Comparison of ENCODE assay signal across 26 mouse cellular contexts in the genomic region with DNA sequence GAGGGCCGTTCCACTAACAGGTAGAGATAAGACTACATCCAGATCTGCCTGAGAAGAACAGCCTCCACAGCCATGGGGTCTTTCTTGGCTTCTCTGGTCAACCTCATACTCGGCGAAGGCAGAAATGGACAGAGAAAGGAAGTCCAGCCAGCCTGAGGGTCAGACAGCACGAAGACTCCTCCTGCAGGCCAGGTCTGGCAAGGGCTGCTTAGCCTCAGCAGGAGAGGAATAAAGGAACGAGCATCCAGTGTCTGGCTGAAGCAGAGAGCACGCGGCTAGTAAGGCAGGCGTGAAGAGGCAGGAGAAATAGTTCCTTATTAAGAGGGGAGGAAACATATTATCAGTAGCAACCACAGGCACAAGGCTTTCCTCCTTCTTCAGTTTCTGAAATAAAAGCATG. TPM values are rescaled to one million over a fixed set of nuclear protein-coding genes. Genes with fewer than 3 reads are reported as not detected.
"Had no signal": no experiment of that assay in that cellular context is flagged by ENCODE, and none has a peak within 500 bp of the region (broad histone marks: within the 10 kb centered on the region; RNA-seq: fewer than 3 reads in every experiment).

No protein-coding gene starts in this region.

- DNase-seq: kidney, adult 2 months; kidney, postnatal 10 days; kidney, postnatal 4 days; layer of hippocampus, postnatal 36 days; liver, embryonic 13.5 days; lung, adult 2 months; lung, postnatal 14 days; lung, postnatal 4 days; retina, postnatal 1 day; right cerebral cortex, postnatal 25 days; spleen, adult 18-20 months; thymus, postnatal 25 days had no signal

- H3K27me3 ChIP-seq: liver, embryonic 13.5 days; midbrain, embryonic 12.5 days; midbrain, embryonic 15.5 days; neural tube, embryonic 13.5 days; stomach, embryonic 15.5 days had no signal

- H3K27ac ChIP-seq: left cerebral cortex, adult 2 months; liver, embryonic 13.5 days; midbrain, embryonic 12.5 days; midbrain, embryonic 15.5 days; neural tube, embryonic 13.5 days; stomach, embryonic 15.5 days had no signal

- H3K4me3 ChIP-seq: left cerebral cortex, adult 2 months; liver, embryonic 13.5 days; midbrain, embryonic 12.5 days; midbrain, embryonic 15.5 days; myocyte; neural tube, embryonic 13.5 days; stomach, embryonic 15.5 days had no signal

- H3K9ac ChIP-seq: liver, embryonic 13.5 days; midbrain, embryonic 12.5 days; midbrain, embryonic 15.5 days; neural tube, embryonic 13.5 days; stomach, embryonic 15.5 days had no signal

- ATAC-seq: midbrain, embryonic 15.5 days had no signal

- H3K36me3 ChIP-seq: liver, embryonic 13.5 days; midbrain, embryonic 12.5 days; stomach, embryonic 15.5 days had no signal

- H3K9me3 ChIP-seq: liver, embryonic 13.5 days; midbrain, embryonic 12.5 days; midbrain, embryonic 15.5 days; neural tube, embryonic 13.5 days; stomach, embryonic 15.5 days had no signal

- H3K4me2 ChIP-seq: liver, embryonic 13.5 days; midbrain, embryonic 12.5 days; midbrain, embryonic 15.5 days; neural tube, embryonic 13.5 days; stomach, embryonic 15.5 days had no signal

RNA-seq across cellular contexts. Expression of a gene that starts 16.2 kb away (rescaled TPM):
- total RNA-seq: megakaryocyte-erythroid progenitor cell, adult 5-6 weeks had no signal
- polyA plus RNA-seq: liver, adult 2 months had no signal

RNA-seq across cellular contexts. Expression of a gene that starts 49.2 kb away (rescaled TPM):
- total RNA-seq: left cerebral cortex, adult 2 months; liver, adult 2 months; megakaryocyte-erythroid progenitor cell, adult 5-6 weeks; monocyte, adult 5-6 weeks; neutrophil, adult 5-6 weeks had no signal
- polyA plus RNA-seq: kidney, adult 2 months; kidney, embryonic 14.5 days; limb, embryonic 11.5 days; limb, embryonic 14.5 days; liver, adult 2 months; liver, embryonic 13.5 days; liver, embryonic 16.5 days; midbrain, embryonic 12.5 days; myocyte; stomach, embryonic 15.5 days had no signal

RNA-seq across cellular contexts. Expression of a gene that starts 53.7 kb away (rescaled TPM):
- total RNA-seq: megakaryocyte-erythroid progenitor cell, adult 5-6 weeks had no signal
